Mouse (Mus musculus) embryonic fibroblast, embryonic 13.5 days (primary cell): ENCODE measurements around the gene Pex11g.

Source experiments
- CTCF ChIP-seq: IDR thresholded peaks from 2 replicates; pipeline ENCODE4 v1.5.1; 2011; ENCODE audit warnings: mild to moderate bottlenecking, control low read depth, low read length, moderate library complexity, borderline replicate concordance; ENCODE audit not compliant: insufficient read depth
- POLR2A ChIP-seq: IDR thresholded peaks from 2 replicates; pipeline ENCODE4 v1.6.1; 2011; ENCODE audit warnings: low read depth, mild to moderate bottlenecking, control low read depth, low read length, moderate library complexity

DNA sequence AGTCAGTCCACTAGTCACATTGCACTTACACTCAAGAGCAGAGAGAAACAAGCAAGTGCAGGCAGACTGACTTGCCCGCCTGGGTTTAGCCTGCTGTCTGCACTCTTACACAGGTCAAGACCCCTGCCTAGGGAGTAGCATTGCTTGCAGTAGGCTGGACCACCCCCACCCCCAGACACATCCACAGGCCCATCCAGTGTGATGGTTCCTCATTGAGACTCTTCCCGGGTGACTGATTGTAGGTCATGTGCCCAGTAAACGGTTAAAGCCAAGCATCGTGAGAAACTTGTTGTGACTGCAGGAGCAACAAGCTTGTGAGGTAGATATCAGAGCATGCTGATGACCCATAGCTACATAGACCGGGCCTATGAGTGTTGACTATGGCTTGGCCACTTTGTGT, 46.0 kb downstream of the Pex11g start:
- no peak for TF ChIP-seq CTCF
- no peak for TF ChIP-seq POLR2A
